Mouse (Mus musculus) liver, embryonic 14.5 days (tissue): ENCODE measurements around the gene Cldn1.

Source experiments
- CTCF ChIP-seq: IDR thresholded peaks from 2 replicates; pipeline ENCODE4 v1.5.1; 2016; ENCODE audit warnings: antibody characterized with exemption, low read depth, control low read depth
- EP300 ChIP-seq: IDR thresholded peaks from 2 replicates; pipeline ENCODE4 v1.6.1; 2016; ENCODE audit warnings: antibody characterized with exemption, low read depth

DNA sequence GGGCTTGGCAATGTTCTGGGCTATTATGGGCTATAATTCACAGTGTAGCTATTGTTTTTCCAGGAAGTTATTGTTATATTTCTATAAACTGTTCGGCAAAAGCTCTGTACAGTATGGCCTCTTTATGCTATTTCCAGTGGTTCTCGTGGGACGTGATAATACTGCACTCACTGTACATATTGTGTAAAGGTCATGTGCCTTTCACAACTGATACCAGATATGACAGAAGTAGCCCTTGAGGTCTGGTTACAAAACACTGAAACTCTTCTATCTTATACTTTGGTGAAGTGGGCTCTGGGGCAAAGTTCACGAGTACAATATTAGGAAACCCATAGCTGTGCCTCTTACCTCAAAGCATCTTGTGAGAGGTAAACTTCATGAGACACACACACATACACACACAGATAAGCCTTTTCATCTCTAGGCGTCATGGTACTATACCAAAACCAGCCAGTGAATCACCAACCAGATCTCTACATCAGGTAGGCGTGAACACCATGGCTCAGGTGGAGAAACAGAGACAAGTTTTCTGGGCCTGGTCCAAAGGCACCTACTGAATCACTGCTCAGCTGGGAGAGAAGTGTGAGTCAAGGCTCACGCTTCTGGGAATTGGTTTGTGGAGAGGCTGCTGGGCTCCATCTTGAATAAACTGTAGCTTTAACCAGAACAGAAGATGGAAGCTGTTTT is 2.5 kb downstream of the Cldn1 start:
- no peak for TF ChIP-seq EP300
- TF ChIP-seq CTCF = no peak
